Mouse (Mus musculus) thymus, adult 2 months (tissue): ENCODE results near the gene Srcap.

Source experiments
- CTCF ChIP-seq: fragments of 200-500 bp; IDR thresholded peaks from 2 replicates; pipeline ENCODE4 v1.5.1; 2012; ENCODE audit warnings: mild to moderate bottlenecking, control low read depth, low read length, moderate library complexity, borderline replicate concordance; ENCODE audit not compliant: control insufficient read depth, poor library complexity, insufficient read depth; ENCODE audit errors: extremely low read depth
- POLR2A ChIP-seq: fragments of 200-500 bp; IDR thresholded peaks from 2 replicates; pipeline ENCODE4 v1.6.1; 2012; ENCODE audit warnings: mild to moderate bottlenecking, low read length, control low read depth, moderate library complexity; ENCODE audit not compliant: control insufficient read depth, poor library complexity, insufficient read depth; ENCODE audit errors: extremely low read depth

- TF ChIP-seq POLR2A (no peak), CTCF (no peak)
Measured at GRCm38 (mm10) chr7:127513781-127514180, 2.0 kb downstream of the Srcap start.
